Mouse (Mus musculus) MEL (cell line): ENCODE results near the gene Cebpz. TPM values are rescaled to one million over a fixed set of nuclear protein-coding genes. Genes with fewer than 3 reads are reported as not detected.
A peak's percentile ranks its signal among the peaks of the same experiment; 100 is the strongest.

Experiments used
- DNase-seq: peaks from one replicate; pipeline ENCODE4 v3.0.0; 2011; ENCODE audit warnings: low read depth, low spot score
- H3K27ac ChIP-seq: 2 replicates; pipeline ENCODE4 v1.5.1; 2012; ENCODE audit warnings: low read depth, mild to moderate bottlenecking, control low read depth, low read length, moderate library complexity; ENCODE audit not compliant: control insufficient read depth
- H3K27me3 ChIP-seq, 2 experiments: fragments of 150-350 bp in 1 of 2; sonication (generic) in 1 of 2; 2 replicates each; pipeline ENCODE4 v1.6.1; 2012; ENCODE audit warnings: low read length in 2 of 2, mild to moderate bottlenecking in 2 of 2, improper control_type of control experiment in 1 of 2, moderate library complexity in 1 of 2; ENCODE audit not compliant: insufficient read depth in 2 of 2, control insufficient read depth in 1 of 2
- H3K36me3 ChIP-seq, 2 experiments: 2 replicates each; pipeline ENCODE4 v1.6.1; 2012 to 2014; ENCODE audit warnings: low read length in 2 of 2, improper control_type of control experiment in 1 of 2, inconsistent platforms in 1 of 2, mild to moderate bottlenecking in 1 of 2; ENCODE audit not compliant: insufficient read depth in 2 of 2, control insufficient read depth in 1 of 2
- H3K4me1 ChIP-seq, 2 experiments: fragments of 150-350 bp in 1 of 2; sonication (generic) in 1 of 2; 2 replicates each; pipeline ENCODE4 v1.6.1; 2012; ENCODE audit warnings: low read length in 2 of 2, improper control_type of control experiment in 1 of 2, mild to moderate bottlenecking in 1 of 2; ENCODE audit not compliant: insufficient read depth in 2 of 2, control insufficient read depth in 1 of 2
- H3K4me3 ChIP-seq, 2 experiments: fragments of 150-350 bp in 1 of 2; sonication (generic) in 1 of 2; 2 replicates each; pipeline ENCODE4 v1.5.1; 2012; ENCODE audit warnings: low read depth in 2 of 2, low read length in 2 of 2, mild to moderate bottlenecking in 2 of 2, moderate library complexity in 2 of 2, control low read depth in 1 of 2, improper control_type of control experiment in 1 of 2; ENCODE audit not compliant: control insufficient read depth in 1 of 2, insufficient read depth in 1 of 2
- H3K79me2 ChIP-seq: 2 replicates; pipeline ENCODE4 v1.6.1; 2012; ENCODE audit warnings: mild to moderate bottlenecking, low read length, moderate library complexity; ENCODE audit not compliant: control insufficient read depth, poor library complexity, insufficient read depth
- H3K9ac ChIP-seq: 2 replicates; pipeline ENCODE4 v1.6.1; 2012; ENCODE audit warnings: low read depth, mild to moderate bottlenecking, control low read depth, low read length, moderate library complexity; ENCODE audit not compliant: control insufficient read depth, poor library complexity, severe bottlenecking
- H3K9me3 ChIP-seq: fragments of 150-350 bp; sonication (generic); replicated peaks from 2 replicates; pipeline ENCODE4 v1.6.1; 2012; ENCODE audit warnings: mild to moderate bottlenecking, low read length, improper control_type of control experiment, moderate library complexity; ENCODE audit not compliant: insufficient read depth
- BHLHE40 ChIP-seq: IDR thresholded peaks from 2 replicates; pipeline ENCODE4 v1.6.1; 2012; ENCODE audit warnings: low read depth, mild to moderate bottlenecking, inconsistent platforms, low read length, improper control_type of control experiment, borderline replicate concordance
- CHD2 ChIP-seq: IDR thresholded peaks from 2 replicates; pipeline ENCODE4 v1.6.1; 2011; ENCODE audit warnings: low read length, improper control_type of control experiment
- CTCF ChIP-seq, 3 experiments: IDR thresholded peaks in 2 of 3; conservative IDR thresholded peaks in 1 of 3; 2 replicates each; pipeline ENCODE4 v1.5.1; 2011 to 2012; ENCODE audit warnings: low read length in 3 of 3, low read depth in 2 of 3, mild to moderate bottlenecking in 2 of 3, improper control_type of control experiment in 1 of 3, inconsistent platforms in 1 of 3, mixed read lengths in 1 of 3, moderate library complexity in 1 of 3; ENCODE audit not compliant: control insufficient read depth in 1 of 3, insufficient read depth in 1 of 3, poor library complexity in 1 of 3, severe bottlenecking in 1 of 3
- ETS1 ChIP-seq: IDR thresholded peaks from 2 replicates; pipeline ENCODE4 v1.6.1; 2012; ENCODE audit warnings: low read depth, mild to moderate bottlenecking, inconsistent platforms, low read length, improper control_type of control experiment, moderate library complexity
- HCFC1 ChIP-seq: IDR thresholded peaks from 2 replicates; pipeline ENCODE4 v1.6.1; 2012; ENCODE audit warnings: low read depth, mild to moderate bottlenecking, inconsistent platforms, low read length, improper control_type of control experiment, moderate library complexity
- JUND ChIP-seq: IDR thresholded peaks from 2 replicates; pipeline ENCODE4 v1.6.1; 2011; ENCODE audit warnings: low read depth, mild to moderate bottlenecking, improper control_type of control experiment, low read length
- MAZ ChIP-seq: IDR thresholded peaks from 2 replicates; pipeline ENCODE4 v1.6.1; 2012; ENCODE audit warnings: low read depth, mild to moderate bottlenecking, inconsistent platforms, low read length, improper control_type of control experiment
- MXI1 ChIP-seq: IDR thresholded peaks from 2 replicates; pipeline ENCODE4 v1.6.1; 2011; ENCODE audit warnings: mild to moderate bottlenecking, low read depth, low read length, improper control_type of control experiment
- MYB ChIP-seq: IDR thresholded peaks from 2 replicates; pipeline ENCODE4 v1.6.1; 2011; ENCODE audit warnings: mild to moderate bottlenecking, low read depth, low read length, improper control_type of control experiment
- MYC ChIP-seq: IDR thresholded peaks from 2 replicates; pipeline ENCODE4 v1.6.1; 2011; ENCODE audit warnings: low read depth, mild to moderate bottlenecking, low read length, improper control_type of control experiment, moderate library complexity
- NELFE ChIP-seq: IDR thresholded peaks from 2 replicates; pipeline ENCODE4 v1.6.1; 2011; ENCODE audit warnings: low read depth, low read length, improper control_type of control experiment
- POLR2AphosphoS2 ChIP-seq: IDR thresholded peaks from 2 replicates; pipeline ENCODE4 v1.6.1; 2011; ENCODE audit warnings: low read length, improper control_type of control experiment
- POLR2AphosphoS5 ChIP-seq: IDR thresholded peaks from 2 replicates; pipeline ENCODE4 v1.6.1; 2012; ENCODE audit warnings: low read depth, borderline replicate concordance, mild to moderate bottlenecking, inconsistent platforms, low read length, moderate library complexity, mixed read lengths
- TAL1 ChIP-seq: IDR thresholded peaks from 2 replicates; pipeline ENCODE4 v1.6.1; 2012; ENCODE audit warnings: mild to moderate bottlenecking, inconsistent platforms, low read length, moderate library complexity, mixed read lengths
- TBP ChIP-seq: IDR thresholded peaks from 2 replicates; pipeline ENCODE4 v1.8.0; 2011; ENCODE audit warnings: low read depth, low read length, improper control_type of control experiment
- TCF12 ChIP-seq: IDR thresholded peaks from 2 replicates; pipeline ENCODE4 v1.6.1; 2014; ENCODE audit warnings: low read depth, mild to moderate bottlenecking, inconsistent platforms, low read length, improper control_type of control experiment, moderate library complexity
- UBTF ChIP-seq: IDR thresholded peaks from 2 replicates; pipeline ENCODE4 v1.6.1; 2012; ENCODE audit warnings: low read depth, mild to moderate bottlenecking, inconsistent platforms, low read length, improper control_type of control experiment, moderate library complexity, borderline replicate concordance; ENCODE audit not compliant: insufficient read depth
- USF2 ChIP-seq, 2 experiments: IDR thresholded peaks; 2 replicates each; pipeline ENCODE4 v1.6.1; 2011 to 2012; ENCODE audit warnings: improper control_type of control experiment in 2 of 2, low read length in 2 of 2, borderline replicate concordance in 1 of 2, inconsistent platforms in 1 of 2, low read depth in 1 of 2, mild to moderate bottlenecking in 1 of 2; ENCODE audit not compliant: insufficient read depth in 1 of 2
- ZKSCAN1 ChIP-seq: IDR thresholded peaks from 2 replicates; pipeline ENCODE4 v1.6.1; 2012; ENCODE audit warnings: low read depth, mild to moderate bottlenecking, inconsistent platforms, low read length, improper control_type of control experiment, moderate library complexity
- ZMIZ1 ChIP-seq: IDR thresholded peaks from 2 replicates; pipeline ENCODE4 v1.6.1; 2012; ENCODE audit warnings: low read depth, mild to moderate bottlenecking, inconsistent platforms, low read length, improper control_type of control experiment, moderate library complexity
- ZNF384 ChIP-seq: IDR thresholded peaks from 2 replicates; pipeline ENCODE4 v1.6.1; 2012; ENCODE audit warnings: low read depth, mild to moderate bottlenecking, inconsistent platforms, low read length, improper control_type of control experiment
- polyA plus RNA-seq, 2 experiments: library from polyadenylated mRNA; stranded (reverse) in 1 of 2; unstranded in 1 of 2; fragments of >175 nt in 1 of 2; fragments of >200 nt in 1 of 2; gene quantifications; 2 replicates each; pipeline versions ENCODE4 v1.2.1 to v1.2.4; 2012; ENCODE audit warnings: low replicate concordance in 2 of 2, low read depth in 1 of 2; ENCODE audit not compliant: insufficient read length in 2 of 2, insufficient read depth in 1 of 2, missing spikeins in 1 of 2
- total RNA-seq: library from RNA; depleted of rRNA; stranded (reverse); fragments of 300-350 nt; gene quantifications from 2 replicates; pipeline ENCODE4 v1.2.3, GENCODE M21; 2012

Gene Cebpz
- total and polyA plus RNA-seq, 3 experiments = 69.9 to 128 (median 80.7) TPM

- TF ChIP-seq MYC (0 out of 2 replicates have a peak, but pooled peaks have one; percentile 23), TAL1 (no peak)
These were observed 20.5 kb downstream of the Cebpz start, which contains the start of gene Cebpzos (continued) for GRCm38 (mm10) chr17:78916369-78916813.

- Histone ChIP-seq H3K36me3 (peaks cover 4 to 12% of the 10 kb centered on the region in 2 experiments), H3K27ac (peak overlapping the region; percentile 53), H3K9me3 (no peaks in the 10 kb centered on the region), H3K4me3 (peak overlapping the region; percentile 65), H3K79me2 (no peaks in the 10 kb centered on the region; the same call in 1 of the 2 replicates), H3K9ac (peak overlapping the region; percentile 76), H3K27me3 (no peaks in the 10 kb centered on the region), H3K4me1 (peaks cover 0 to 14% of the 10 kb centered on the region in 2 experiments; a peak in 3 of 4 replicates)
- peak; percentile 33 for DNase-seq
- no peak for TF ChIP-seq MYB
- TF ChIP-seq CHD2 = no peak
- no peak for TF ChIP-seq POLR2AphosphoS2
- TF ChIP-seq MAZ = no peak
- TF ChIP-seq TBP = no peak
- TF ChIP-seq TCF12 = no peak
- TF ChIP-seq JUND = no peak
- no peak for TF ChIP-seq USF2 (IDR thresholded peaks at IDR 0.05; ENCODE audit: borderline replicate concordance in 1 of 2, insufficient read depth in 1 of 2, low read depth in 1 of 2, low read length in 2 of 2)
- no peak for TF ChIP-seq ZNF384
- no peak for TF ChIP-seq UBTF
- TF ChIP-seq CTCF (IDR thresholded peaks at IDR 0.05 in 2 of 3, conservative IDR thresholded peaks at IDR 0.05 in 1 of 3; ENCODE audit: control insufficient read depth in 1 of 3, insufficient read depth in 1 of 3, low read depth in 2 of 3, low read length in 3 of 3, poor library complexity in 1 of 3, severe bottlenecking in 1 of 3) = no peak
- TF ChIP-seq ZKSCAN1 = no peak
- no peak for TF ChIP-seq HCFC1
- no peak for TF ChIP-seq ETS1
- TF ChIP-seq ZMIZ1 = no peak
- TF ChIP-seq BHLHE40 = no peak
- no peak for TF ChIP-seq POLR2AphosphoS5
- TF ChIP-seq MXI1 = no peak; the same call in 1 of the 2 replicates
- TF ChIP-seq NELFE = no peak
These were observed 21.1 kb downstream of the Cebpz start for GRCm38 (mm10) chr17:78915772-78916171.
